Mouse (Mus musculus) liver, embryonic 12.5 days (tissue): ENCODE measurements at regions not wholly inside any gene's neighbourhood (a gene's known extent, or its start where the extent isn't known, plus 50 kb on each side); places are given as distances from the start of the nearest gene placed in this dataset.

ENCODE experiments used
- ATAC-seq: fragments of 200-750 bp; cut with Nextera tagmentation; 2 replicates; pipeline ENCODE4 v1.8.0; 2017; ENCODE audit warnings: moderate number of reproducible peaks, mild to moderate bottlenecking, moderate library complexity
- H3K27ac ChIP-seq: fragments of 300-500 bp; sonication (generic); 2 replicates; pipeline ENCODE4 v1.5.1; 2016; ENCODE audit warnings: mild to moderate bottlenecking
- H3K27me3 ChIP-seq: fragments of 300-500 bp; sonication (generic); replicated peaks from 2 replicates; pipeline ENCODE4 v1.6.1; 2016; ENCODE audit warnings: mild to moderate bottlenecking, moderate library complexity
- H3K36me3 ChIP-seq: fragments of 300-500 bp; sonication (generic); 2 replicates; pipeline ENCODE4 v1.6.1; 2016; ENCODE audit warnings: mild to moderate bottlenecking, moderate library complexity
- H3K4me1 ChIP-seq: fragments of 300-500 bp; sonication (generic); 2 replicates; pipeline ENCODE4 v1.6.1; 2016
- H3K4me2 ChIP-seq: fragments of 300-500 bp; sonication (generic); 2 replicates; pipeline ENCODE4 v1.6.1; 2016; ENCODE audit warnings: mild to moderate bottlenecking, moderate library complexity
- H3K4me3 ChIP-seq: fragments of 300-500 bp; sonication (generic); 2 replicates; pipeline ENCODE4 v1.5.1; 2016; ENCODE audit warnings: mild to moderate bottlenecking, moderate library complexity
- H3K9ac ChIP-seq: fragments of 300-500 bp; sonication (generic); 2 replicates; pipeline ENCODE4 v1.6.1; 2016; ENCODE audit warnings: mild to moderate bottlenecking, moderate library complexity
- H3K9me3 ChIP-seq: fragments of 300-500 bp; sonication (generic); replicated peaks from 2 replicates; pipeline ENCODE4 v1.6.1; 2016; ENCODE audit warnings: mild to moderate bottlenecking, moderate library complexity
- WGBS: fragments of 180-500 bp; shearing (Covaris S2); methylation state at CpG from one replicate; pipeline ENCODE4 v1.1.7; 2016; ENCODE audit not compliant: insufficient replicate concordance; 5-methylcytosine and 5-hydroxymethylcytosine counted together

DNA sequence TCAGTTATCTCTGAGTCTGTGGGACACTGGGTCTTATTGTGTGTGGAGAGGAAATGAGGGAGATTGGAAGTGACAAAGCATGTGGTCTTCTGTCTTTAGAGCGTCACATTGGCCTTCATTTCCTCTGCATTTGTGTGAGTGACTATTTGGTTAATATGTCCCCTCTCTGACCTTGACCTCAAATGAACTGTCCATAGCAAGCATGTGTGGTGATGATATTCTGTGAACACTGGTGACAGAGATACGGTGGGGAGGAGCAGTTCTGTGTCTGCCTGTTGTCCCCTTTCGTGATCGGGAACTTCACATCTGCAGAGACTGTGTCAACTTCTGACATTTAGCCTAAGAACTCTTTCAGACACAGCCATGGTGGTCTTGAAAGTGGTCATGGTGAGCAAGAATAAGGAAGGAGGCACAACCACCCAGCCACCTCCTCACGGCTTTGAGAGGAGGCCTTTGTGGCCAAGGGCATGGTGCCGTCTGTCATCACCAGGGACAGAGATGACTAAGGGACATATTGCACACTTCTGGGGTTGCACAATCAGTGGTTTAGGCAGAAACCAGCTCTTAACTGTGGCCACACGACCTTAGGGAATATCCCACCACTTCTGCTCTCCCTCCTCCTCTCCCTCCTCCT is 79.2 kb upstream of the Sulf2 start:
- 0 out of 2 replicates have a peak, but pooled peaks cover 11% of the 10 kb centered on the region for H3K4me1 ChIP-seq
- no peak for ATAC-seq
- 40% methylated on average over 7 of the region's 7 CpGs for WGBS
- H3K27me3 ChIP-seq, result no peaks in the 10 kb centered on the region
- no peaks in the 10 kb centered on the region for H3K36me3 ChIP-seq
- H3K4me3 ChIP-seq, result no peak overlapping the region
- H3K27ac ChIP-seq, result no peak overlapping the region
- no peak overlapping the region for H3K9ac ChIP-seq
- no peaks in the 10 kb centered on the region for H3K9me3 ChIP-seq
- H3K4me2 ChIP-seq, result no peak overlapping the region

DNA sequence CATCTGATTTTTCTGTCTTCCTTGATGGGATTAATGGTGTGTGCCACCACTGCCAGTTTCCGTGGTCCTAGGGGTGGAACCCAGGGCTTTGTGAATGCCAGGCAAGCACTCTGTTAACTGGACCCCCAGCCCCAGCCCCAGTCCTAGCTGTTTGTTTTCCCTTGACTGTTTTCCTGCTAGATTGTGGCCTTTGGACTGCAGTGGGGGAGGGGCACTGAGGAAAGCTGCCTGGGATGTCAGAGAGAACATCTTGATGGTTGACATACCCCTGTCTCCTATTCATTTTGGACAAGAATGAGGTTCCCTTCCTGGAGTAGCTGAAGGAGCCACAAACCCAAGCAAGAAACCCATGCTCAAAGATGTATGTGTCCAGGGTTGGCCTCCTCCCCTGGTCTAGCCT is 77.8 kb upstream of the Sulf2 start:
- ATAC-seq, result no peak

DNA sequence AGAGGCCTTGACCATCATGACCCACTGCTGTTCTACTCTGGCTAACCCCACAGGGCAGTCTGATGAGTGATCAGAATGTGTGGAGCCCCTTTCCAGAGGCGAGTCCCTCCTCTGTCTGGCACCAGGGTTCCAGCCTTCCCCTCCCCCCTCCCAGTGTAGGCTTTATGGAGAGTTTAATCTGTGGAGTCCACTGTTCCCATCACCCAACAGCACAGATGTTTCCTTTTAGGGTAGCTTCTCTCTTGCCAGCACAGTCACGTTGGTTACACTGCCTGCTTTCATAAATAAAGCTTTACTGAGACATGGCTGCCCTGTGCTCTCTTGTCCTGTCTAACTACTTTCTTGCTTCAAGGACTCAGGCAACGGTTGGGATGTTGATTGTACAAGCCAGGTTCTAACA is 76.9 kb upstream of the Sulf2 start:
- no peaks in the 10 kb centered on the region for H3K9me3 ChIP-seq
- no peak overlapping the region for H3K4me2 ChIP-seq
- no peaks in the 10 kb centered on the region for H3K27me3 ChIP-seq
- H3K27ac ChIP-seq, result no peak overlapping the region
- ATAC-seq, result no peak
- 39% methylated on average over 3 of the region's 3 CpGs for WGBS
- no peaks in the 10 kb centered on the region for H3K36me3 ChIP-seq
- 0 out of 2 replicates have a peak, but pooled peaks cover 11% of the 10 kb centered on the region for H3K4me1 ChIP-seq
- no peak overlapping the region for H3K4me3 ChIP-seq
- H3K9ac ChIP-seq, result no peak overlapping the region

More for the DNA sequence above, 77.8 kb upstream of the Sulf2 start:
- no peak overlapping the region for H3K4me2 ChIP-seq
- 63% methylated on average over 1 of the region's 1 CpGs for WGBS
- no peaks in the 10 kb centered on the region for H3K36me3 ChIP-seq
- H3K4me1 ChIP-seq, result 0 out of 2 replicates have a peak, but pooled peaks cover 11% of the 10 kb centered on the region
- no peak overlapping the region for H3K9ac ChIP-seq
- H3K9me3 ChIP-seq, result no peaks in the 10 kb centered on the region
- no peak overlapping the region for H3K27ac ChIP-seq
- H3K4me3 ChIP-seq, result no peak overlapping the region
- no peaks in the 10 kb centered on the region for H3K27me3 ChIP-seq

DNA sequence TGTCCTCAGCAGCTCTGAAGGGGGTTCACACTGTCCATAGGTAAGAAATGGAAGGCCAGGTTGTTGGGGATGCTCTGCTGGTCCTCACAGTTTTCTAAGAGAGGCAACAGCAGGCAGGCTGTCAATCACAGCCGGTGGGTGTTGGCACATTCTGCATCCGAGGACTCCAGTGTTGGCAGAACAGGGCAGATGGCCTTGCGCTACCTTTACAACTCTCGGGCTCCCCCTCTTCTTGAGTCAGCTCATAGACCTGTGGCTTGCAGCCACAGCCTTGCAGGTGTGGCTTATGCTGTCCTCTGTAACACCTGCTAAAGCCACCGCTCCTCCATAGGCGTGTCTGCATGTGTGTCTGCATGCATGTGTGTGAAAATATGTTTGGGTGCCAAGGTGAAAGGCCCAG is 75.2 kb upstream of the Sulf2 start:
- 71% methylated on average over 6 of the region's 6 CpGs for WGBS
- Histone ChIP-seq H3K36me3 (no peaks in the 10 kb centered on the region), H3K27me3 (no peaks in the 10 kb centered on the region), H3K27ac (no peak overlapping the region), H3K9ac (no peak overlapping the region), H3K4me3 (no peak overlapping the region), H3K9me3 (no peaks in the 10 kb centered on the region), H3K4me1 (peaks cover 17% of the 10 kb centered on the region; the same call in 1 of the 2 replicates), H3K4me2 (no peak overlapping the region)
- no peak for ATAC-seq

DNA sequence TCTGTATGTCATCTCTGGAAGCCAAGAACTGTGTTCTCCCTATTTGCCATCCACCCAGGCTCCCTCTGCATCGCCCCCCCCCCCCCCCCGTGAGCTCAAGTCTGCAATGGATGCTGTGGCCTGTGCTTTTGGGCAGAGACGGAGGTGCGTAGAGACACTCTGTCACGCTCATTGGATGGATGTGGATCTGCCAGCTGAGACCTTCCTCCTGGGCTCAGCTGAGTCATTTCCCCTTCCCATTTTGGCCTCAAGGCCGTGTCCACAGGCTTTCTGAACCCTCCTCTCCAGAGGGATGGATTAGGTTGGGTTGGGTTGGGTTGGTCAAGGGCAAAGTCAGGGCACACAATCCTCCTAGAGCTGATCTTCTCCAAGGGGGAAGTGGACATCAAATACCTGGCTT is 72.9 kb upstream of the Sulf2 start:
- Histone ChIP-seq H3K4me2 (no peak overlapping the region), H3K9ac (no peak overlapping the region), H3K4me3 (no peak overlapping the region), H3K4me1 (peaks cover 13% of the 10 kb centered on the region; the same call in 1 of the 2 replicates), H3K27me3 (no peaks in the 10 kb centered on the region), H3K27ac (no peak overlapping the region), H3K9me3 (no peaks in the 10 kb centered on the region), H3K36me3 (no peaks in the 10 kb centered on the region)
- ATAC-seq, result no peak
- WGBS, result 22% methylated on average over 5 of the region's 6 CpGs

DNA sequence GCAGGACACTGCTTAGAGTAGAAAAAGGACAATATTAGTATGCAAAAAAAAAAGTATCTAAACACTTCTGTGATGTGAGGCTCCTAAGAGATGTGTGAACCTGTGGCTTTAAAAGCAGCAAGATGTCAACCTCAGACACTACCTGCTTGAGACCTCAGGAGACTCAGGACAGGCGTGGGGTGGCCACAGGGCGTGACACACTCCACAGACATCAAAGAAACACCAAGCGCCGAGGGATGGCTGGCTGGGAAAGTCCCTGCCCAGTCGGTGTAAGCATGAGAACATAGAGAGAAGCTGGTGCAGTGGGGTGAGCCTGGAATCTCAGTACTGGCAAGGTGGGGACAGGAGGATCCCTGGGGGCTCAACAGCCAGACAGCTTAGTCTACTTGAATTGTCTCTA is 72.0 kb upstream of the Sulf2 start:
- Histone ChIP-seq H3K4me1 (peaks cover 8% of the 10 kb centered on the region; the same call in 1 of the 2 replicates), H3K27me3 (no peaks in the 10 kb centered on the region; the same call in 1 of the 2 replicates), H3K36me3 (no peaks in the 10 kb centered on the region), H3K27ac (no peak overlapping the region), H3K9me3 (no peaks in the 10 kb centered on the region), H3K4me3 (no peak overlapping the region), H3K4me2 (no peak overlapping the region), H3K9ac (no peak overlapping the region)
- WGBS, result 67% methylated on average over 5 of the region's 5 CpGs
- ATAC-seq, result no peak

DNA sequence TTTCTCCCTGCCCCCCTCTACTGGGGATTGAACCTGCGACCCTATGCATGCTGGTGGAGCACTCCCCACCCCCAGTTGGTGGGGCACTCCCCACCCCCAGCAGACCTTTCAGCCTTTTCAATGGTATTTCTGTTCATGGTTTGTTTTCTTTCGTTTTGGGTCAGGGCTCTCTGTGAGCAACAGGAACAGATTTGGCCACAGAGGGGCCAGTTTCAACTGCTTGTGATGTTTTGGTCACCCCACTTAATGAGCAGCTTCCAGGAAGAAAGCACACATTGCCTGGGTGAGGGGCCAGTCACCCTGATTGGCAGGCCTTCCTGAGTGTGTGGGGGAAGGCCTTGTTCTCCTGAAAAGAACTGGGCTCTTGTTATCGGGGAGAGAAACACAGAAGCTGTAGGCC is 71.5 kb upstream of the Sulf2 start:
- no peak overlapping the region for H3K4me3 ChIP-seq
- H3K27ac ChIP-seq, result no peak overlapping the region
- no peaks in the 10 kb centered on the region; the same call in 1 of the 2 replicates for H3K27me3 ChIP-seq
- WGBS, result 41% methylated on average over 3 of the region's 3 CpGs
- no peak overlapping the region for H3K9ac ChIP-seq
- H3K36me3 ChIP-seq, result no peaks in the 10 kb centered on the region
- peaks cover 6% of the 10 kb centered on the region; the same call in 1 of the 2 replicates for H3K4me1 ChIP-seq
- ATAC-seq, result no peak
- no peaks in the 10 kb centered on the region for H3K9me3 ChIP-seq
- H3K4me2 ChIP-seq, result no peak overlapping the region

DNA sequence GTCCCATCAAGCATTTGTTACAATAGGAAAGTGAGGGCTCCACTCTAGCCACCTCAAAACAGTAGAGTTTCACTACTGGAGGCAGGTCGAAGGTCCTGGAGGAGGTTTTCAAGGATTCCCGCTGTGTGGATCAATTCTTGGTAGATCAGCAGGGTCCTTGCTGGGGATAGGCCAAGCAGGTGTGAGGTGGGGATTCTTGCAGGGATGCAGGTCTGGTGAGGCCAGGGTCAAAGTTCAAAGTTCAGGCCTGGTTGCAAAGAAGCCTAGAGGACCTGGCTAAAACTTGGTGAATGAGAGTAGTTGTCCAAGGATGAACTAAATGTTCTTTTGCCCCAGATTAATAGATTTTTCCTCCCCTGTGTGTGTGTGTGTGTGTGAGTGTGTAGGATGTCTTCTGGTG is 70.9 kb upstream of the Sulf2 start:
- no peak overlapping the region for H3K4me2 ChIP-seq
- H3K36me3 ChIP-seq, result no peaks in the 10 kb centered on the region
- H3K27me3 ChIP-seq, result no peaks in the 10 kb centered on the region; the same call in 1 of the 2 replicates
- H3K4me3 ChIP-seq, result no peak overlapping the region
- WGBS, result 78% methylated on average over 2 of the region's 2 CpGs
- ATAC-seq, result no peak
- no peak overlapping the region for H3K9ac ChIP-seq
- H3K9me3 ChIP-seq, result no peaks in the 10 kb centered on the region
- H3K27ac ChIP-seq, result no peak overlapping the region
- peaks cover 6% of the 10 kb centered on the region; the same call in 1 of the 2 replicates for H3K4me1 ChIP-seq

DNA sequence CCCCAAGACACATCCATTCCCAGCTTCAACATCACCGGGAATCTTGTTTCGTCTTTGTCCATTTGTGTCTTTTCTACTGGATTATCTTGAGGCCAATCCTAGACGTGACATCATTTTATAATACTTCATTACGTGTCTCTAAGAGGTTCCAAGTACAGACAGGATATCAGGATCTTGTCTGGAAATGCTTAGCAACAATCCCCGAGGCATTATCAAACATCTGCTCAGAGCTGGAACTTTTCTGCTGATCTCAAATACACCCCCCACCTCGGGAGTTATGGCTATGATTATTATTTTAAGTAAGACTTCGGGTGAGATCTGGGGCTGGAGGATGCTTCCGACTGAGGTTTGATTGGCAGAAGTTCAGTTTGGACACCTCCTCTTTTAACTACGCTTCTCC is 69.9 kb upstream of the Sulf2 start:
- no peak overlapping the region for H3K4me2 ChIP-seq
- peaks cover 6% of the 10 kb centered on the region; the same call in 1 of the 2 replicates for H3K4me1 ChIP-seq
- H3K4me3 ChIP-seq, result no peak overlapping the region
- no peaks in the 10 kb centered on the region for H3K9me3 ChIP-seq
- WGBS, result 74% methylated on average over 9 of the region's 9 CpGs
- ATAC-seq, result no peak
- no peaks in the 10 kb centered on the region for H3K36me3 ChIP-seq
- H3K27ac ChIP-seq, result no peak overlapping the region
- no peak overlapping the region for H3K9ac ChIP-seq
- H3K27me3 ChIP-seq, result no peaks in the 10 kb centered on the region; the same call in 1 of the 2 replicates

DNA sequence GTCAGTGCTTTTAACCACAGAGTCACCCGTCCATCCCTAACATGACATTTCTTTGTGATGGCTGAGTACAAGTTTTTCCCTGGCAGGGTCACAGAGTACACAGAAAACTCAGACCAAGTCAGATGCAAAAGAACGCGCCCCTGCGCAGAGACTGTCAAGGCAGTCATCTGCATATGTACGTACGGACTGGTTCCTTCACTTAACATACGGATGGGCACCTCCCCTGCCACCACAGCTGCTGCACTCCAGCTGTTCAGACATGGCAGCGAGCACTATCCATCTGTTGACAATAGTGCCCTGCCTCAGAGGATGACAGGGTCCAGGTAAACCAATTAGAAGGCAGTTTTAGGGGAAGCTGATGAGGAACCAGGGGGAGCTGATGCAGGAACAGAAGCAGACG is 63.3 kb upstream of the Sulf2 start:
- no peak for ATAC-seq
- no peak overlapping the region for H3K4me2 ChIP-seq
- peaks cover 15% of the 10 kb centered on the region for H3K27me3 ChIP-seq
- no peaks in the 10 kb centered on the region; the same call in 1 of the 2 replicates for H3K4me1 ChIP-seq
- WGBS, result 62% methylated on average over 9 of the region's 9 CpGs
- H3K4me3 ChIP-seq, result no peak overlapping the region
- no peaks in the 10 kb centered on the region for H3K36me3 ChIP-seq
- H3K9ac ChIP-seq, result no peak overlapping the region
- H3K27ac ChIP-seq, result no peak overlapping the region
- no peaks in the 10 kb centered on the region for H3K9me3 ChIP-seq

DNA sequence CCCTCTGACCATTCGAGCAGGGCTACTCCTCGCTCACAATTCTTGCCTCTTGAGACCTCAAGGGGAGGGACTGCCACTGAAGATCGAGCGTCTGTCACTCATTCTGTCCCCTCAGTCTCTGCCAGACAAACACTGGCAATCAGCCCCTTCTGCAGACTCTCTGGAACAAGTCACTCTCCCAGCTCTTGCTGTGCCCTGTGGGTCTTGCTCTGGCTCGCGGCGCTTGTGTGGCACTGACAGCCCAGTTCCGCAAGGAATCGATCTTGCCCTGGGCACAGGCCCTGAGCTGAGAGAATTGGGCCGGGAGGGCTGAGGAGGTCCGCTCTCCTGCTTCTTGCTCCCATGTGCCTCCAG is 61.0 kb upstream of the Sulf2 start:
- Histone ChIP-seq H3K4me2 (no peak overlapping the region), H3K4me3 (no peak overlapping the region), H3K27ac (no peak overlapping the region), H3K9ac (no peak overlapping the region), H3K9me3 (no peaks in the 10 kb centered on the region), H3K4me1 (no peaks in the 10 kb centered on the region; the same call in 1 of the 2 replicates), H3K36me3 (no peaks in the 10 kb centered on the region), H3K27me3 (peaks cover 15% of the 10 kb centered on the region; the same call in 1 of the 2 replicates)
- no peak for ATAC-seq
- WGBS, result 76% methylated on average over 11 of the region's 11 CpGs

DNA sequence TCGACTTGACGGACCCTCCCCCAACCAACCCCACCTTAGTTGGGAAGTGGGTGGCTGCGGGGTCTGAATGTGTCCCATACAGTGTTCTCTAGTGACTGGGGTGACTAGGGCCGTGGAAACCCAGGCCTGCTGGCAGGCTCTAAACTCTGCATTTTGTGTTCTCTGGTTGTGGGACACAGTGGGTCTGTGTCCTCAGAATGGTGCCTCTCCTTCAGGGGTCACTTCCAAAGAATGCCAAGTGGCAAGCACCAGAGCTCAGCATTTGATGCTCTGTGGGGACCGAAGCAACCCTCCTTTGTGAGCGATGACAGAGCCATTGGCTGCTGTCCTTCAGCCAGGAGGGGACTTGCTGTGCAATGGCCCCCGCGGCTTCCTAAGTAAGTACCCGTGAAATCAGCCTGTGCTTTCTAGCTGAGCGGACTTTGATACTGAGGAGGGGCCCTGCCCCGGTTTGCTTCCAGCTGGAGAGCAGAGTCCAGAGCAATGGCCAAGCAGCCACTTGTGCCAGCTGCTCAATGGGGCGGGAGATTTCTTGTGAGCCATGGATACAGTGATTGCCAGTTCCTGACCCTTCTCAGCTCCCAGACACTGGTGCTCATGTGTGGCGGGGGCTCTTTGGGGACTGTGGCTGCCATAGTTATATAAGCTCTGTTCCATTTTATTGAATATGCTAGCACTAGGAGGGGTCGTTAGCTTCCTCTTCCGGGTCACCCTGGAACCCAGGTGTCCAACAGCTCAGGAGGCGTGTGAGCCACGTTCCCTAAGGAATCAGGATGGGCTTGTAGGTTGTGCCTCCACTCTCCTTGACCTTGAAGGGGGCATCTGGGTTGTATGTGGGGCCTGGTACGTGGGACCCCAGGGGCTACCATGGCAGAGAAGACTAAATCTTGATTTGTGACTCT is 60.4 kb upstream of the Sulf2 start:
- WGBS, result 67% methylated on average over 18 of the region's 18 CpGs
- H3K4me2 ChIP-seq, result no peak overlapping the region
- no peak overlapping the region for H3K4me3 ChIP-seq
- H3K9me3 ChIP-seq, result no peaks in the 10 kb centered on the region
- H3K27ac ChIP-seq, result no peak overlapping the region
- no peak for ATAC-seq
- H3K9ac ChIP-seq, result no peak overlapping the region
- H3K4me1 ChIP-seq, result no peaks in the 10 kb centered on the region; the same call in 1 of the 2 replicates
- H3K36me3 ChIP-seq, result no peaks in the 10 kb centered on the region
- peaks cover 15% of the 10 kb centered on the region; the same call in 1 of the 2 replicates for H3K27me3 ChIP-seq
